Mouse (Mus musculus) myocyte (in vitro differentiated cells): ENCODE data around the gene Sgta.

Experiments
- MYOG ChIP-seq, 3 experiments: IDR thresholded peaks; one replicate each; pipeline ENCODE4 v1.6.1; 2011; ENCODE audit warnings: control low read depth in 2 of 3, low read depth in 2 of 3, mild to moderate bottlenecking in 2 of 3; ENCODE audit not compliant: insufficient read length in 2 of 3, control insufficient read depth in 1 of 3, insufficient read depth in 1 of 3
- POLR2A ChIP-seq: IDR thresholded peaks from one replicate; pipeline ENCODE4 v1.6.1; 2011; ENCODE audit warnings: low read depth, mild to moderate bottlenecking, control low read depth, moderate library complexity; ENCODE audit not compliant: insufficient read length

DNA sequence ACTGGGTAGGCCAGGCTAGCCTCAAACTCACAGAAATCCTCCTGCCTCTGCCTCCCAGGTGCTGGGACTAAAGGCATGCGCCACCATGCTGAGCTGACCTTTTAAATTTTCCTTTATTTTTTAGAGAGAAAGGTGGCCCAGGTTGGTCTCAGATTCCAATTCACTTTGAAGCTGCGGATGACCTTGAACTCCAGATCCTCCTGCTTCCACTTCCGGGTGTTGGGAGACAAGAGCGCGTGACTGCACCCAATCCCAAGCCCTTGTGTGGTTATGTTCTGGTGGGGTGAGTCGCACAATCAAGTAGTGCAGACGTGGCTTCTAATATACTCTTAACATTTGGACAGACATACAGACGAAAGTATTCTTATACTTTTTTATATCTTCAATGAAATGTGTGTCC is 63.5 kb downstream of the Sgta start:
- TF ChIP-seq POLR2A (no peak), MYOG (IDR thresholded peaks at IDR 0.05; ENCODE audit: control insufficient read depth in 1 of 3, insufficient read depth in 1 of 3, insufficient read length in 2 of 3, low read depth in 2 of 3) (no peak)
